Mouse (Mus musculus) CH12.LX (cell line): ENCODE data around the gene Snx32. TPM values are rescaled to one million over a fixed set of nuclear protein-coding genes. Genes with fewer than 3 reads are reported as not detected.

ENCODE experiments used
- DNase-seq: peaks from one replicate; pipeline ENCODE4 v3.0.0-alpha.2; 2013; ENCODE audit errors: extremely low read depth
- H3K27ac ChIP-seq: 2 replicates; pipeline ENCODE4 v1.5.1; 2012; ENCODE audit warnings: low read depth, mild to moderate bottlenecking, control low read depth, moderate library complexity; ENCODE audit not compliant: insufficient read depth
- H3K27me3 ChIP-seq: replicated peaks from 2 replicates; pipeline ENCODE3; 2012; ENCODE audit warnings: inconsistent platforms
- H3K36me3 ChIP-seq, 2 experiments: replicated peaks in 1 of 2; 2 replicates each; pipeline versions ENCODE3 to v1.6.1; 2012; ENCODE audit warnings: inconsistent platforms in 1 of 2, low read length in 1 of 2, mild to moderate bottlenecking in 1 of 2, mixed read lengths in 1 of 2, moderate library complexity in 1 of 2; ENCODE audit not compliant: control insufficient read depth in 1 of 2, insufficient read depth in 1 of 2
- H3K4me1 ChIP-seq, 2 experiments: 2 replicates each; pipeline ENCODE4 v1.6.1; 2012; ENCODE audit warnings: inconsistent platforms in 1 of 2, moderate library complexity in 1 of 2; ENCODE audit not compliant: insufficient read depth in 2 of 2, control insufficient read depth in 1 of 2
- H3K4me2 ChIP-seq: 2 replicates; pipeline ENCODE4 v1.6.1; 2012; ENCODE audit warnings: low read depth, mild to moderate bottlenecking, control low read depth; ENCODE audit not compliant: poor library complexity, insufficient read depth, severe bottlenecking
- H3K4me3 ChIP-seq, 3 experiments: fragments of 150-350 bp in 1 of 3; sonication (generic) in 1 of 3; replicated peaks in 1 of 3; 2 replicates each; pipeline versions ENCODE3 to v1.5.1; 2011 to 2012; ENCODE audit warnings: low read depth in 2 of 3, low read length in 2 of 3, mild to moderate bottlenecking in 2 of 3, moderate library complexity in 2 of 3, control low read depth in 1 of 3, improper control_type of control experiment in 1 of 3, inconsistent platforms in 1 of 3, mixed read lengths in 1 of 3; ENCODE audit not compliant: poor library complexity in 1 of 3
- H3K79me2 ChIP-seq: replicated peaks from 2 replicates; pipeline ENCODE4 v1.6.1; 2012; ENCODE audit warnings: mild to moderate bottlenecking, moderate library complexity; ENCODE audit not compliant: control insufficient read depth, poor library complexity, insufficient read depth, severe bottlenecking; ENCODE audit errors: extremely low read depth
- H3K9ac ChIP-seq: 2 replicates; pipeline ENCODE4 v1.6.1; 2012; ENCODE audit warnings: low read depth, mild to moderate bottlenecking, control low read depth, moderate library complexity; ENCODE audit not compliant: insufficient read depth
- H3K9me3 ChIP-seq: replicated peaks from 2 replicates; pipeline ENCODE3; 2012; ENCODE audit warnings: low read length, inconsistent platforms, mixed read lengths
- BHLHE40 ChIP-seq: IDR thresholded peaks from 2 replicates; pipeline ENCODE4 v1.6.1; 2011; ENCODE audit warnings: mild to moderate bottlenecking, low read depth, low read length, improper control_type of control experiment
- CHD1 ChIP-seq: IDR thresholded peaks from 2 replicates; pipeline ENCODE4 v1.6.1; 2012; ENCODE audit warnings: low read depth, low read length, improper control_type of control experiment, inconsistent platforms
- CHD2 ChIP-seq: IDR thresholded peaks from 2 replicates; pipeline ENCODE4 v1.6.1; 2011; ENCODE audit warnings: low read length, improper control_type of control experiment
- E2F4 ChIP-seq: IDR thresholded peaks from 2 replicates; pipeline ENCODE4 v1.6.1; 2011; ENCODE audit warnings: low read depth, low read length, improper control_type of control experiment; ENCODE audit not compliant: insufficient replicate concordance
- ELF1 ChIP-seq: IDR thresholded peaks from 2 replicates; pipeline ENCODE4 v1.6.1; 2014; ENCODE audit warnings: low read depth, mild to moderate bottlenecking, inconsistent platforms, low read length, improper control_type of control experiment
- EP300 ChIP-seq: IDR thresholded peaks from 2 replicates; pipeline ENCODE4 v1.6.1; 2011; ENCODE audit warnings: low read length, improper control_type of control experiment
- GABPA ChIP-seq: IDR thresholded peaks from 2 replicates; pipeline ENCODE4 v1.6.1; 2012; ENCODE audit warnings: low read depth, low read length, improper control_type of control experiment, inconsistent platforms; ENCODE audit not compliant: insufficient replicate concordance
- HCFC1 ChIP-seq: IDR thresholded peaks from 2 replicates; pipeline ENCODE4 v1.6.1; 2012; ENCODE audit warnings: low read depth, mild to moderate bottlenecking, inconsistent platforms, low read length, improper control_type of control experiment
- JUND ChIP-seq: conservative IDR thresholded peaks from 2 replicates; pipeline ENCODE4 v1.6.1; 2011; ENCODE audit warnings: low read depth, low read length, improper control_type of control experiment
- KAT2A ChIP-seq: IDR thresholded peaks from 2 replicates; pipeline ENCODE4 v1.6.1; 2012; ENCODE audit warnings: low read length, improper control_type of control experiment, inconsistent platforms; ENCODE audit not compliant: insufficient replicate concordance
- MAFK ChIP-seq: IDR thresholded peaks from 2 replicates; pipeline ENCODE4 v1.6.1; 2011; ENCODE audit warnings: low read length, improper control_type of control experiment; ENCODE audit not compliant: insufficient replicate concordance
- MAX ChIP-seq: IDR thresholded peaks from 2 replicates; pipeline ENCODE4 v1.6.1; 2011; ENCODE audit warnings: low read length, improper control_type of control experiment
- MEF2A ChIP-seq: IDR thresholded peaks from 2 replicates; pipeline ENCODE4 v1.6.1; 2014; ENCODE audit warnings: low read depth, mild to moderate bottlenecking, inconsistent platforms, low read length, improper control_type of control experiment, borderline replicate concordance
- NRF1 ChIP-seq: IDR thresholded peaks from 2 replicates; pipeline ENCODE4 v1.6.1; 2014; ENCODE audit warnings: low read depth, mild to moderate bottlenecking, inconsistent platforms, low read length, improper control_type of control experiment, moderate library complexity
- PAX5 ChIP-seq: IDR thresholded peaks from 2 replicates; pipeline ENCODE4 v1.6.1; 2012; ENCODE audit warnings: low read length, inconsistent platforms, mixed read lengths
- POLR2AphosphoS2 ChIP-seq: IDR thresholded peaks from 2 replicates; pipeline ENCODE4 v1.6.1; 2011; ENCODE audit warnings: low read depth, low read length, improper control_type of control experiment
- RAD21 ChIP-seq: IDR thresholded peaks from 2 replicates; pipeline ENCODE4 v1.6.1; 2011; ENCODE audit warnings: low read depth, mild to moderate bottlenecking, low read length, improper control_type of control experiment, moderate library complexity
- RCOR1 ChIP-seq: conservative IDR thresholded peaks from 2 replicates; pipeline ENCODE4 v1.6.1; 2012; ENCODE audit warnings: low read depth, mild to moderate bottlenecking, inconsistent platforms, low read length, improper control_type of control experiment
- SIN3A ChIP-seq: IDR thresholded peaks from 2 replicates; pipeline ENCODE4 v1.6.1; 2012; ENCODE audit warnings: low read length, improper control_type of control experiment, inconsistent platforms
- SMC3 ChIP-seq: IDR thresholded peaks from 2 replicates; pipeline ENCODE4 v1.6.1; 2011; ENCODE audit warnings: low read depth, low read length, improper control_type of control experiment
- TBP ChIP-seq: conservative IDR thresholded peaks from 2 replicates; pipeline ENCODE4 v1.6.1; 2011; ENCODE audit warnings: low read depth, low read length, improper control_type of control experiment
- TCF12 ChIP-seq: IDR thresholded peaks from 2 replicates; pipeline ENCODE4 v1.6.1; 2014; ENCODE audit warnings: low read depth, mild to moderate bottlenecking, inconsistent platforms, low read length, improper control_type of control experiment
- USF2 ChIP-seq: conservative IDR thresholded peaks from 2 replicates; pipeline ENCODE4 v1.6.1; 2011; ENCODE audit warnings: low read depth, low read length, improper control_type of control experiment
- ZC3H11A ChIP-seq: IDR thresholded peaks from 2 replicates; pipeline ENCODE4 v1.6.1; 2012; ENCODE audit warnings: low read depth, mild to moderate bottlenecking, inconsistent platforms, low read length, improper control_type of control experiment
- ZKSCAN1 ChIP-seq: IDR thresholded peaks from 2 replicates; pipeline ENCODE4 v1.6.1; 2012; ENCODE audit warnings: low read depth, inconsistent platforms, low read length, improper control_type of control experiment, borderline replicate concordance
- dilution Hi-C: fragments of 300-500 bp; cut with MboI; formaldehyde crosslinking; loops from 2 replicates; pipeline ENCODE4 v1.14.3; 2020; ENCODE audit warnings: low sequenced_read_pairs; ENCODE audit not compliant: extremely low pct_unique_long_range_greater_than_20kb, extremely low pct_ligation_motif_present
- in situ Hi-C: fragments of 300-500 bp; cut with MboI; formaldehyde crosslinking; loops from 3 replicates; pipeline ENCODE4 v1.14.3; 2019; ENCODE audit warnings: low sequenced_read_pairs, low pct_ligation_motif_present, low pct_unique_long_range_greater_than_20kb, mixed read lengths
- polyA plus RNA-seq: library from polyadenylated mRNA; unstranded; fragments of >175 nt; gene quantifications from 2 replicates; pipeline ENCODE4 v1.2.1, GENCODE M21; 2012; ENCODE audit warnings: low read depth; ENCODE audit not compliant: insufficient read length
- total RNA-seq, 2 experiments: library from RNA; depleted of rRNA; stranded (reverse); fragments of 300-350 nt in 1 of 2; fragments of >200 nt in 1 of 2; gene quantifications; 2 replicates each; pipeline ENCODE4 v1.2.3; 2012 to 2014

The Snx32 gene
- total and polyA plus RNA-seq, 3 experiments: 0.75 to 2.7 (median 2.4) TPM

- H3K4me1 ChIP-seq: peaks cover 9 to 20% of the 10 kb centered on the region in 2 experiments
- no peak overlapping the region for H3K4me2 ChIP-seq
- dilution Hi-C loops: no loop called here
- H3K36me3 ChIP-seq: no peaks in the 10 kb centered on the region
- peaks cover 9% of the 10 kb centered on the region for H3K9me3 ChIP-seq
- no peak overlapping the region for H3K4me3 ChIP-seq
- in situ Hi-C loops: no loop called here
- DNase-seq: no peak
- no peak overlapping the region for H3K9ac ChIP-seq
- H3K79me2 ChIP-seq: no peaks in the 10 kb centered on the region
- peaks cover 50% of the 10 kb centered on the region for H3K27me3 ChIP-seq
- TF ChIP-seq HCFC1: no peak
- no peak for TF ChIP-seq KAT2A
- no peak for TF ChIP-seq GABPA
- TF ChIP-seq RAD21: no peak
- TF ChIP-seq RCOR1: no peak
- TF ChIP-seq NRF1: no peak
- TF ChIP-seq MAX: no peak
- no peak for TF ChIP-seq SIN3A
- TF ChIP-seq POLR2AphosphoS2: no peak
- TF ChIP-seq BHLHE40: no peak
- no peak for TF ChIP-seq MAFK
- H3K27ac ChIP-seq: no peak overlapping the region
Measured at GRCm38 (mm10) chr19:5444954-5445353, 65.4 kb downstream of the Snx32 start.

DNA sequence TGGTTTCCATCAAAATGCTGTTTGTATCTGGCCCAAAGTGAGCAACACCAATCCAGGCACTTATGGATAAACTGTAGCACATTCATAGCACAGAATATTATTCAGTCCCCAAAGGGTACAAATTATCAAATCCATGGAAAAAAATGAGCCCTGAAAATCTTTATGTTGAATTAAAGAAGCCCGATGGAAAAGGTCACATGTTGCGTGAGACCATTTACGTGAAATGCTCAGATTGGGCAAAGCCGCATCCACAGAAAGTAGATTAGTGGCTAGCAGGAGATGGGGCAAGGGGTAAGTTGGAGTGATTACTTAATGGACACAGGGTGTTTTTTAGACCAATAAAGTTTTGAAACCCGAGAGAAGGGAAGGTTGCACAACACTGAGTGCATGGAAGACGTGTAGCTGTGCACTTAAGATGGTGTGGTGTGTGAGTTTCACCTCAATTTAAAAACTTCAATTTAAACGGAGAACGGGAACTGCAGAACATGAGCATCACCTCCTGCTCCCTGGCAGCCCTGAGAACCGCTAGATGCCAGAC, 65.9 kb downstream of the Snx32 start:
- TF ChIP-seq USF2 (no peak), TBP (no peak), ZC3H11A (no peak), BHLHE40 (no peak), KAT2A (no peak), SIN3A (no peak), POLR2AphosphoS2 (no peak), MEF2A (no peak), ELF1 (no peak), ZKSCAN1 (no peak), SMC3 (no peak), JUND (no peak), PAX5 (no peak), CHD2 (no peak), TCF12 (no peak), E2F4 (no peak), EP300 (no peak), HCFC1 (no peak), CHD1 (no peak)
- no peak for DNase-seq
- dilution Hi-C loops: no loop called here
- Histone ChIP-seq H3K27me3 (peaks cover 50% of the 10 kb centered on the region), H3K4me1 (peaks cover 9 to 20% of the 10 kb centered on the region in 2 experiments), H3K9me3 (peaks cover 11% of the 10 kb centered on the region), H3K9ac (no peak overlapping the region), H3K36me3 (no peaks in the 10 kb centered on the region), H3K4me2 (no peak overlapping the region), H3K4me3 (no peak overlapping the region), H3K79me2 (no peaks in the 10 kb centered on the region), H3K27ac (no peak overlapping the region)
- in situ Hi-C loops: no loop called here
